Mouse (Mus musculus): ENCODE measurements around the gene Aplnr. TPM values are rescaled to one million over a fixed set of nuclear protein-coding genes. Genes with fewer than 3 reads are reported as not detected.

Aplnr gene
- total and polyA plus RNA-seq, 3 experiments, result not detected

DNA sequence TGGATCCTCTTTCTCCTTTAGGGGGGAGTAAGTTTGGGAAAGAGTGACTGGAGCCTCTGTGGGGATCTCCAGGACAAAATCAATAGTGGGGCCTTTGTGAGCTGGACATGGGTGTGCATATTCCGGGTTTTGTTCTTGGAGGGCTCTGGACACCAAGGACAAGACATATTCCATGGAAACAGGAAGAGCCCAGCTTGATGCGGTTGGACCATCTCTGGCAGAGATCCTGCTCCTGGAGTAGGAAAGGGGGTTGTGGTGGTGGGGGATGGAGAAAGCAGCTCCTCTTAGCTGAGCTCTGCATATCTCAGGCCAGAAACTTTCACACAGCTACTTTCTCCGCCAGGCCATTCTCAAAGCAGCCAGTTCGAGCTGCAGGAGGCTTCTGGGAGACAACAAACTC is 3.4 kb downstream of the Aplnr start:
- Histone ChIP-seq H3K9me3 (replicated peaks; ENCODE audit: low read length) (no peaks in the 10 kb centered on the region), H3K4me2 (ENCODE audit: insufficient read depth, low read depth, poor library complexity, severe bottlenecking) (no peak overlapping the region), H3K4me3 (replicated peaks in 1 of 3; ENCODE audit: low read depth in 2 of 3, low read length in 2 of 3, poor library complexity in 1 of 3) (no peak overlapping the region), H3K4me1 (ENCODE audit: control insufficient read depth in 1 of 2, insufficient read depth in 2 of 2) (no peaks in the 10 kb centered on the region), H3K27me3 (replicated peaks) (peaks cover 65% of the 10 kb centered on the region), H3K79me2 (replicated peaks; ENCODE audit: control insufficient read depth, extremely low read depth, insufficient read depth, poor library complexity, severe bottlenecking) (no peaks in the 10 kb centered on the region), H3K36me3 (replicated peaks in 1 of 2; ENCODE audit: control insufficient read depth in 1 of 2, insufficient read depth in 1 of 2, low read length in 1 of 2) (no peaks in the 10 kb centered on the region), H3K27ac (ENCODE audit: insufficient read depth, low read depth) (no peak overlapping the region), H3K9ac (ENCODE audit: insufficient read depth, low read depth) (no peak overlapping the region)
- dilution Hi-C loops (cut with MboI; ENCODE audit: extremely low pct_ligation_motif_present, extremely low pct_unique_long_range_greater_than_20kb, low sequenced_read_pairs) (no loop called here), in situ Hi-C loops (cut with MboI; ENCODE audit: low pct_ligation_motif_present, low pct_unique_long_range_greater_than_20kb, low sequenced_read_pairs) (no loop called here)
- TF ChIP-seq MEF2A (IDR thresholded peaks at IDR 0.05; ENCODE audit: borderline replicate concordance, low read depth, low read length) (no peak), ZMIZ1 (IDR thresholded peaks at IDR 0.05; ENCODE audit: low read depth, low read length) (no peak), SIN3A (IDR thresholded peaks at IDR 0.05; ENCODE audit: low read length) (no peak)
- DNase-seq (ENCODE audit: extremely low read depth), result no peak

GRCm38 (mm10) chr2:85139846-85140245 is 3.8 kb downstream of the Aplnr start:
- in situ Hi-C loops (cut with MboI; ENCODE audit: low pct_ligation_motif_present, low pct_unique_long_range_greater_than_20kb, low sequenced_read_pairs), result no loop called here
- TF ChIP-seq MAZ (IDR thresholded peaks at IDR 0.05; ENCODE audit: low read depth, low read length) (no peak), HCFC1 (IDR thresholded peaks at IDR 0.05; ENCODE audit: low read depth, low read length) (no peak), ZNF384 (IDR thresholded peaks at IDR 0.05; ENCODE audit: low read depth, low read length) (no peak), ZMIZ1 (IDR thresholded peaks at IDR 0.05; ENCODE audit: low read depth, low read length) (no peak), KAT2A (IDR thresholded peaks at IDR 0.05; ENCODE audit: insufficient replicate concordance, low read length) (no peak), NRF1 (IDR thresholded peaks at IDR 0.05; ENCODE audit: low read depth, low read length) (no peak), JUND (conservative IDR thresholded peaks at IDR 0.05; ENCODE audit: low read depth, low read length) (no peak), MAX (IDR thresholded peaks at IDR 0.05; ENCODE audit: low read length) (no peak)
- dilution Hi-C loops (cut with MboI; ENCODE audit: extremely low pct_ligation_motif_present, extremely low pct_unique_long_range_greater_than_20kb, low sequenced_read_pairs), result no loop called here

DNA sequence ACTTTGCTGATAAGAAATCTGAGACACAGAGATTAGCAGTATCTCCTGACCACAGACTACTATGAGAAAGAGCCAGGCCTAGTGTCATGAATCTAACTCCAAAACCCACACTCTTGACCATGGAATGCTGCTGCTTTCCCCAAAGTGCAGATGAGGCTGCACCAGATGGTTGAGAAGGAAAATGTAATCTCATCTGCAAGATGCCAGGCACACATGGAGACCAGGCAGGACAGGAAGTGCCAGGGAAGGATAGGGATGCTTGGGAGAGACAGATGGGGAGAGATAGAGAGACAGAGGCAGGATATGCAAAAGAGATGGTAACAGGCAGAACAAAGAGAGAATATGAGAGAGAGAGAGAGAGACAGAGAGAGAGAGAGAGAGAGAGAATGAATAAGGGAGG is 4.8 kb downstream of the Aplnr start:
- Histone ChIP-seq H3K9ac (ENCODE audit: insufficient read depth, low read depth) (no peak overlapping the region), H3K27me3 (replicated peaks) (peaks cover 55% of the 10 kb centered on the region), H3K4me1 (ENCODE audit: control insufficient read depth in 1 of 2, insufficient read depth in 2 of 2) (no peaks in the 10 kb centered on the region), H3K36me3 (replicated peaks in 1 of 2; ENCODE audit: control insufficient read depth in 1 of 2, insufficient read depth in 1 of 2, low read length in 1 of 2) (no peaks in the 10 kb centered on the region), H3K4me2 (ENCODE audit: insufficient read depth, low read depth, poor library complexity, severe bottlenecking) (no peak overlapping the region), H3K4me3 (replicated peaks in 1 of 3; ENCODE audit: low read depth in 2 of 3, low read length in 2 of 3, poor library complexity in 1 of 3) (no peak overlapping the region), H3K79me2 (replicated peaks; ENCODE audit: control insufficient read depth, extremely low read depth, insufficient read depth, poor library complexity, severe bottlenecking) (no peaks in the 10 kb centered on the region), H3K27ac (ENCODE audit: insufficient read depth, low read depth) (no peak overlapping the region), H3K9me3 (replicated peaks; ENCODE audit: low read length) (no peaks in the 10 kb centered on the region)
- in situ Hi-C loops (cut with MboI; ENCODE audit: low pct_ligation_motif_present, low pct_unique_long_range_greater_than_20kb, low sequenced_read_pairs) (no loop called here), dilution Hi-C loops (cut with MboI; ENCODE audit: extremely low pct_ligation_motif_present, extremely low pct_unique_long_range_greater_than_20kb, low sequenced_read_pairs) (no loop called here)
- no peak for DNase-seq (ENCODE audit: extremely low read depth)
- no peak for TF ChIP-seq BHLHE40 (IDR thresholded peaks at IDR 0.05; ENCODE audit: low read depth, low read length)

More at GRCm38 (mm10) chr2:85139846-85140245, 3.8 kb downstream of the Aplnr start:
- Histone ChIP-seq H3K36me3 (replicated peaks in 1 of 2; ENCODE audit: control insufficient read depth in 1 of 2, insufficient read depth in 1 of 2, low read length in 1 of 2) (no peaks in the 10 kb centered on the region), H3K27ac (ENCODE audit: insufficient read depth, low read depth) (no peak overlapping the region), H3K79me2 (replicated peaks; ENCODE audit: control insufficient read depth, extremely low read depth, insufficient read depth, poor library complexity, severe bottlenecking) (no peaks in the 10 kb centered on the region), H3K4me1 (ENCODE audit: control insufficient read depth in 1 of 2, insufficient read depth in 2 of 2) (no peaks in the 10 kb centered on the region), H3K9ac (ENCODE audit: insufficient read depth, low read depth) (no peak overlapping the region), H3K9me3 (replicated peaks; ENCODE audit: low read length) (no peaks in the 10 kb centered on the region), H3K4me2 (ENCODE audit: insufficient read depth, low read depth, poor library complexity, severe bottlenecking) (no peak overlapping the region), H3K4me3 (replicated peaks in 1 of 3; ENCODE audit: low read depth in 2 of 3, low read length in 2 of 3, poor library complexity in 1 of 3) (no peak overlapping the region), H3K27me3 (replicated peaks) (peaks cover 60% of the 10 kb centered on the region)
- DNase-seq (ENCODE audit: extremely low read depth), result no peak
